ENCODE assay signal across 23 mouse cellular contexts in genomic region chr13:92775916-92776315, GRCm38 (mm10). TPM values are rescaled to one million over a fixed set of nuclear protein-coding genes. Genes with fewer than 3 reads are reported as not detected.
A peak's percentile ranks its signal among the peaks of the same experiment; 100 is the strongest.
DNase-seq lines count a peak whose midpoint lies in the region; ATAC-seq lines count a peak whose summit lies in the region.
"Had no signal": no experiment of that assay in that cellular context is flagged by ENCODE, and none has a peak within 500 bp of the region (broad histone marks: within the 10 kb centered on the region; RNA-seq: fewer than 3 reads in every experiment).

No protein-coding gene starts in this region.

- H3K27ac ChIP-seq in heart, embryonic 10.5 days, result no peak overlapping the region
- 0 out of 2 replicates have a peak overlapping the region, but pooled peaks have one; percentile 46 for H3K27ac ChIP-seq in neural tube, embryonic 15.5 days (replicated peaks)
- H3K27ac ChIP-seq: embryonic facial prominence, embryonic 10.5 days; embryonic facial prominence, embryonic 12.5 days; forebrain, embryonic 13.5 days; forebrain, embryonic 15.5 days had no signal

- no peaks in the 10 kb centered on the region for H3K9me3 ChIP-seq in heart, embryonic 10.5 days
- H3K9me3 ChIP-seq in neural tube, embryonic 15.5 days (replicated peaks), result no peaks in the 10 kb centered on the region
- H3K9me3 ChIP-seq: embryonic facial prominence, embryonic 10.5 days; embryonic facial prominence, embryonic 12.5 days; forebrain, embryonic 13.5 days; forebrain, embryonic 15.5 days; G1E had no signal

- peak; percentile 45 to 53 for DNase-seq in cerebellum, postnatal 10 days
- DNase-seq in cerebellum, adult 9-11 months, result no peak
- DNase-seq in heart, adult 11 months, result peak; percentile 67
- DNase-seq in heart, embryonic 10.5 days (ENCODE audit: low spot score), result no peak
- DNase-seq in neural tube, embryonic 10.5 days (ENCODE audit: extremely low spot score, low spot score), result no peak
- DNase-seq: adrenal gland, adult 8-10 months; adrenal gland, postnatal 14 days; adrenal gland, postnatal 36 days; B cell, adult 2 months; cerebellum, adult 11-12 months; cerebellum, adult 8-10 months; cerebellum, postnatal 25 days; forebrain, postnatal 0 days had no signal

- ATAC-seq in neural tube, embryonic 15.5 days (ENCODE audit: low FRiP score), result no peak
- ATAC-seq: activated CD4-positive, CD25-positive, alpha-beta regulatory T cell, adult 4 months; CD4-positive, CD25-positive, alpha-beta regulatory T cell, adult 4 months; forebrain, embryonic 13.5 days; forebrain, embryonic 15.5 days; Patski had no signal

- no peaks in the 10 kb centered on the region for H3K27me3 ChIP-seq in heart, embryonic 10.5 days (ENCODE audit: insufficient read depth, poor library complexity, severe bottlenecking)
- no peaks in the 10 kb centered on the region for H3K27me3 ChIP-seq in neural tube, embryonic 15.5 days (replicated peaks)
- H3K27me3 ChIP-seq: CH12.LX; embryonic facial prominence, embryonic 12.5 days; forebrain, embryonic 13.5 days; forebrain, embryonic 15.5 days had no signal

- H3K4me2 ChIP-seq in neural tube, embryonic 15.5 days, result no peak overlapping the region
- H3K4me2 ChIP-seq: embryonic facial prominence, embryonic 12.5 days; forebrain, embryonic 13.5 days; forebrain, embryonic 15.5 days had no signal

- 78% methylated on average over 7 of the region's 7 CpGs for WGBS in heart, embryonic 10.5 days
- 76% methylated on average over 7 of the region's 7 CpGs for WGBS in neural tube, embryonic 15.5 days

- H3K4me3 ChIP-seq in heart, embryonic 10.5 days, result no peak overlapping the region
- H3K4me3 ChIP-seq in neural tube, embryonic 15.5 days (replicated peaks), result no peak overlapping the region
- H3K4me3 ChIP-seq: embryonic facial prominence, embryonic 10.5 days; embryonic facial prominence, embryonic 12.5 days; forebrain, embryonic 13.5 days; forebrain, embryonic 15.5 days had no signal

- no peaks in the 10 kb centered on the region for H3K4me1 ChIP-seq in heart, embryonic 10.5 days
- H3K4me1 ChIP-seq in neural tube, embryonic 15.5 days, result peaks cover 1% of the 10 kb centered on the region; the same call in 1 of the 2 replicates
- H3K4me1 ChIP-seq: embryonic facial prominence, embryonic 10.5 days; embryonic facial prominence, embryonic 12.5 days; forebrain, embryonic 13.5 days; forebrain, embryonic 15.5 days had no signal

- no peak overlapping the region for H3K9ac ChIP-seq in neural tube, embryonic 15.5 days (replicated peaks)
- H3K9ac ChIP-seq: embryonic facial prominence, embryonic 12.5 days; forebrain, embryonic 13.5 days; forebrain, embryonic 15.5 days; forebrain, postnatal 0 days had no signal

- H3K36me3 ChIP-seq in heart, embryonic 10.5 days, result peaks cover 14% of the 10 kb centered on the region; the same call in 1 of the 2 replicates
- no peaks in the 10 kb centered on the region for H3K36me3 ChIP-seq in neural tube, embryonic 15.5 days
- H3K36me3 ChIP-seq: embryonic facial prominence, embryonic 10.5 days; embryonic facial prominence, embryonic 12.5 days; forebrain, embryonic 15.5 days; G1E had no signal

RNA-seq across cellular contexts. Expression of gene Thbs4, which starts 18.7 kb away (rescaled TPM):
- polyA plus RNA-seq in heart, embryonic 10.5 days (2016; fragmentation: Nextera tagmentation; extraction: Ambion mirVana), result 38.0 and 59.9 TPM in 2 replicates
- 2.6 and 3.4 TPM in 2 replicates for polyA plus RNA-seq in neural tube, embryonic 15.5 days (2015; fragmentation: Nextera tagmentation; extraction: Ambion mirVana)
- polyA plus RNA-seq: activated CD4-positive, CD25-positive, alpha-beta regulatory T cell, adult 4 months; CD4-positive, CD25-positive, alpha-beta regulatory T cell, adult 4 months; G1E; Patski had no signal

Comparison
In these comparisons a context has a peak if more than half of its experiments do, and no peak if none do; other contexts are left out.
1. DNase-seq: peak in cerebellum, postnatal 10 days (2 of 2) and heart, adult 11 months (single experiment); none in cerebellum, adult 9-11 months (single experiment), heart, embryonic 10.5 days (single experiment) and neural tube, embryonic 10.5 days (single experiment).